Mouse (Mus musculus) kidney, embryonic 15.5 days (tissue): ENCODE measurements around the gene Ggt5. TPM values are rescaled to one million over a fixed set of nuclear protein-coding genes. Genes with fewer than 3 reads are reported as not detected.
"Not testable (repeated sequence)": the region's sequence is repeated elsewhere in the genome, so short reads cannot be mapped to it uniquely, and the experiment has no call there.

ENCODE experiments used
- ATAC-seq: fragments of 200-750 bp; cut with Nextera tagmentation; replicated peaks from 2 replicates; pipeline ENCODE4 v1.8.0; 2017; ENCODE audit warnings: moderate TSS enrichment; ENCODE audit not compliant: low FRiP score
- H3K27ac ChIP-seq: fragments of 300-500 bp; sonication (generic); 2 replicates; pipeline ENCODE4 v1.5.1; 2015; ENCODE audit warnings: mild to moderate bottlenecking, inconsistent platforms
- H3K27me3 ChIP-seq: fragments of 300-500 bp; sonication (generic); 2 replicates; pipeline ENCODE4 v1.6.1; 2015; ENCODE audit warnings: inconsistent platforms
- H3K36me3 ChIP-seq: fragments of 300-500 bp; sonication (generic); 2 replicates; pipeline ENCODE4 v1.6.1; 2015; ENCODE audit warnings: inconsistent platforms
- H3K4me1 ChIP-seq: fragments of 300-500 bp; sonication (generic); 2 replicates; pipeline ENCODE4 v1.6.1; 2015; ENCODE audit warnings: inconsistent platforms
- H3K4me2 ChIP-seq: fragments of 300-500 bp; sonication (generic); 2 replicates; pipeline ENCODE4 v1.6.1; 2015; ENCODE audit warnings: moderate library complexity, mild to moderate bottlenecking, inconsistent platforms
- H3K4me3 ChIP-seq: fragments of 300-500 bp; sonication (generic); replicated peaks from 2 replicates; pipeline ENCODE4 v1.5.1; 2015; ENCODE audit warnings: mild to moderate bottlenecking, inconsistent platforms
- H3K9ac ChIP-seq: fragments of 300-500 bp; sonication (generic); 2 replicates; pipeline ENCODE4 v1.6.1; 2015; ENCODE audit warnings: mild to moderate bottlenecking, inconsistent platforms
- H3K9me3 ChIP-seq: fragments of 300-500 bp; sonication (generic); replicated peaks from 2 replicates; pipeline ENCODE4 v1.6.1; 2016; ENCODE audit warnings: inconsistent platforms
- WGBS: fragments of 180-500 bp; shearing (Covaris S2); methylation state at CpG from one replicate; pipeline ENCODE4 v1.1.7; 2015; ENCODE audit warnings: mixed read lengths; 5-methylcytosine and 5-hydroxymethylcytosine counted together
- polyA plus RNA-seq: library from polyadenylated mRNA; unstranded; fragments of >200 nt; fragmentation: Nextera tagmentation; extraction: Ambion mirVana; gene quantifications from 2 replicates; pipeline ENCODE4 v1.2.1, GENCODE M21; 2015

The Ggt5 gene
- polyA plus RNA-seq, 1 experiment from 2014 or later, result 7.7 TPM

GRCm38 (mm10) chr10:75559676-75560548 is 29.2 kb upstream of the Ggt5 start, which contains the start of gene Lrrc75b:
TSS of gene Lrrc75b (minus strand) at chr10:75560330.
- Histone ChIP-seq H3K4me1 (peaks cover 61% of the 10 kb centered on the region), H3K4me2 (peak within 1 kb of the TSS; percentile 99), H3K27me3 (peaks cover 40% of the 10 kb centered on the region), H3K9ac (peak within 1 kb of the TSS; percentile 71), H3K4me3 (peak within 1 kb of the TSS; percentile 64), H3K27ac (0 out of 2 replicates have a peak within 1 kb of the TSS, but pooled peaks have one; percentile 28), H3K9me3 (no peaks in the 10 kb centered on the region), H3K36me3 (no peaks in the 10 kb centered on the region)
- ATAC-seq, result peak; percentile 41
- under 1% methylated on average over 75 of the region's 75 CpGs for WGBS

- Histone ChIP-seq H3K9ac (peak overlapping the region; percentile 71), H3K36me3 (no peaks in the 10 kb centered on the region), H3K4me1 (peaks cover 64% of the 10 kb centered on the region), H3K4me3 (peak overlapping the region; percentile 64), H3K9me3 (no peaks in the 10 kb centered on the region), H3K4me2 (peak overlapping the region; percentile 99), H3K27me3 (peaks cover 40% of the 10 kb centered on the region), H3K27ac (no peak overlapping the region)
- 0 out of 2 replicates have a peak, but pooled peaks have one; percentile 12 for ATAC-seq
- 8% methylated on average over 6 of the region's 6 CpGs for WGBS
These were observed 28.6 kb upstream of the Ggt5 start for GRCm38 (mm10) chr10:75560549-75560899.

GRCm38 (mm10) chr10:75561071-75561654 is 28.0 kb upstream of the Ggt5 start, which contains the start of gene Ggt1:
TSS of gene Ggt1 (plus strand) at chr10:75561604.
- Histone ChIP-seq H3K4me1 (peaks cover 63% of the 10 kb centered on the region), H3K27me3 (peaks cover 40% of the 10 kb centered on the region), H3K4me3 (peak within 1 kb of the TSS; percentile 64; the same call in 1 of the 2 replicates), H3K9me3 (no peaks in the 10 kb centered on the region), H3K27ac (no peak within 1 kb of the TSS), H3K9ac (peak within 1 kb of the TSS; percentile 71; the same call in 1 of the 2 replicates), H3K4me2 (peak within 1 kb of the TSS; percentile 99), H3K36me3 (no peaks in the 10 kb centered on the region)
- 61% methylated on average over 10 of the region's 10 CpGs for WGBS
- no peak for ATAC-seq

- Histone ChIP-seq H3K36me3 (no peaks in the 10 kb centered on the region), H3K4me3 (no peak overlapping the region), H3K27ac (no peak overlapping the region), H3K27me3 (peaks cover 40% of the 10 kb centered on the region), H3K9ac (no peak overlapping the region), H3K4me2 (no peak overlapping the region), H3K4me1 (peaks cover 48% of the 10 kb centered on the region), H3K9me3 (no peaks in the 10 kb centered on the region)
- no peak for ATAC-seq
- WGBS, result 85% methylated on average over 8 of the region's 8 CpGs
These were observed 26.5 kb upstream of the Ggt5 start for GRCm38 (mm10) chr10:75562596-75562995.

- Histone ChIP-seq H3K36me3 (no peaks in the 10 kb centered on the region), H3K4me2 (0 out of 2 replicates have a peak overlapping the region, but pooled peaks have one; percentile 0), H3K4me1 (peaks cover 42% of the 10 kb centered on the region), H3K9ac (no peak overlapping the region), H3K4me3 (no peak overlapping the region), H3K9me3 (no peaks in the 10 kb centered on the region), H3K27ac (peak overlapping the region; percentile 87), H3K27me3 (peaks cover 31% of the 10 kb centered on the region)
- 77% methylated on average over 12 of the region's 12 CpGs for WGBS
- no peak for ATAC-seq
These were observed 24.4 kb upstream of the Ggt5 start for GRCm38 (mm10) chr10:75564687-75565265.

GRCm38 (mm10) chr10:75565436-75565835 is 23.7 kb upstream of the Ggt5 start:
- Histone ChIP-seq H3K4me1 (peaks cover 39% of the 10 kb centered on the region), H3K27ac (peak overlapping the region; percentile 87), H3K27me3 (peaks cover 24% of the 10 kb centered on the region), H3K36me3 (no peaks in the 10 kb centered on the region), H3K9me3 (no peaks in the 10 kb centered on the region), H3K4me2 (no peak overlapping the region), H3K9ac (no peak overlapping the region), H3K4me3 (no peak overlapping the region)
- WGBS, result 49% methylated on average over 6 of the region's 6 CpGs
- peak; percentile 7; the same call in 1 of the 2 replicates for ATAC-seq

- Histone ChIP-seq H3K9ac (no peak overlapping the region), H3K27me3 (peaks cover 19% of the 10 kb centered on the region), H3K27ac (peak overlapping the region; percentile 87), H3K4me3 (no peak overlapping the region), H3K36me3 (no peaks in the 10 kb centered on the region), H3K9me3 (no peaks in the 10 kb centered on the region), H3K4me1 (peaks cover 38% of the 10 kb centered on the region), H3K4me2 (0 out of 2 replicates have a peak overlapping the region, but pooled peaks have one; percentile 14)
- 45% methylated on average over 7 of the region's 7 CpGs for WGBS
- ATAC-seq, result peak; percentile 79
These were observed 23.2 kb upstream of the Ggt5 start for GRCm38 (mm10) chr10:75565906-75566305.

GRCm38 (mm10) chr10:75566321-75566720 is 22.8 kb upstream of the Ggt5 start:
- Histone ChIP-seq H3K4me2 (peak overlapping the region; percentile 14; the same call in 1 of the 2 replicates), H3K4me1 (peaks cover 40% of the 10 kb centered on the region), H3K36me3 (no peaks in the 10 kb centered on the region), H3K9ac (no peak overlapping the region), H3K4me3 (no peak overlapping the region), H3K9me3 (no peaks in the 10 kb centered on the region), H3K27ac (peak overlapping the region; percentile 87), H3K27me3 (peaks cover 15% of the 10 kb centered on the region)
- ATAC-seq, result no peak
- WGBS, result 74% methylated on average over 5 of the region's 5 CpGs

GRCm38 (mm10) chr10:75566765-75567164 is 22.4 kb upstream of the Ggt5 start:
- H3K4me3 ChIP-seq, H3K9ac ChIP-seq, ATAC-seq, H3K4me2 ChIP-seq, H3K36me3 ChIP-seq, H3K9me3 ChIP-seq: not testable (repeated sequence)
- peak overlapping the region; percentile 87 for H3K27ac ChIP-seq
- 84% methylated on average over 2 of the region's 2 CpGs for WGBS
- peaks cover 44% of the 10 kb centered on the region for H3K4me1 ChIP-seq
- H3K27me3 ChIP-seq, result peaks cover 11% of the 10 kb centered on the region; the same call in 1 of the 2 replicates

GRCm38 (mm10) chr10:75568029-75568428 is 21.1 kb upstream of the Ggt5 start:
- Histone ChIP-seq H3K4me1 (peaks cover 57% of the 10 kb centered on the region), H3K27me3 (no peaks in the 10 kb centered on the region), H3K9ac (no peak overlapping the region), H3K9me3 (no peaks in the 10 kb centered on the region), H3K4me3 (peak overlapping the region; percentile 39), H3K4me2 (peak overlapping the region; percentile 53), H3K27ac (peak overlapping the region; percentile 62), H3K36me3 (no peaks in the 10 kb centered on the region)
- 30% methylated on average over 5 of the region's 5 CpGs for WGBS
- no peak for ATAC-seq

GRCm38 (mm10) chr10:75568441-75568840 is 20.7 kb upstream of the Ggt5 start:
- no peaks in the 10 kb centered on the region for H3K36me3 ChIP-seq
- peak overlapping the region; percentile 39 for H3K4me3 ChIP-seq
- 4% methylated on average over 11 of the region's 11 CpGs for WGBS
- H3K27me3 ChIP-seq, result no peaks in the 10 kb centered on the region
- H3K4me1 ChIP-seq, result peaks cover 61% of the 10 kb centered on the region
- H3K27ac ChIP-seq, result peak overlapping the region; percentile 62
- H3K4me2 ChIP-seq, result peak overlapping the region; percentile 53
- no peak overlapping the region for H3K9ac ChIP-seq
- 0 out of 2 replicates have a peak, but pooled peaks have one; percentile 14 for ATAC-seq
- no peaks in the 10 kb centered on the region for H3K9me3 ChIP-seq
